Mouse (Mus musculus) bone marrow, adult 2 months (tissue): Measurements from ENCODE around the gene Sdk1.

Source experiments
- CTCF ChIP-seq: fragments of 200-500 bp; IDR thresholded peaks from 2 replicates; pipeline ENCODE4 v1.5.1; 2011; ENCODE audit warnings: low read length, control low read depth; ENCODE audit not compliant: control insufficient read depth, insufficient read depth
- POLR2A ChIP-seq: fragments of 200-500 bp; IDR thresholded peaks from 2 replicates; pipeline ENCODE4 v1.6.1; 2011; ENCODE audit warnings: low read depth, mild to moderate bottlenecking, control low read depth, low read length, borderline replicate concordance; ENCODE audit not compliant: control insufficient read depth

GRCm38 (mm10) chr5:142181862-142182261, 940.6 kb downstream of the Sdk1 start:
- TF ChIP-seq CTCF (no peak), POLR2A (no peak)
